In genomic region chr5:72965706-72966105, GRCm38 (mm10) we compare ENCODE assay signal across 33 mouse cellular contexts. TPM values are rescaled to one million over a fixed set of nuclear protein-coding genes. Genes with fewer than 3 reads are reported as not detected.
A peak's percentile ranks its signal among the peaks of the same experiment; 100 is the strongest.
DNase-seq lines count a peak whose midpoint lies in the region; ATAC-seq and TF ChIP-seq lines count a peak whose summit lies in the region.
"Had no signal": no experiment of that assay in that cellular context is flagged by ENCODE, and none has a peak within 500 bp of the region (broad histone marks: within the 10 kb centered on the region; RNA-seq: fewer than 3 reads in every experiment).

No protein-coding gene starts in this region.

- H3K36me3 ChIP-seq in forebrain, embryonic 14.5 days (ENCODE audit: control insufficient read depth, insufficient read depth, low read length) = peaks cover 30% of the 10 kb centered on the region
- H3K36me3 ChIP-seq in liver, postnatal 0 days (replicated peaks; ENCODE audit: insufficient read depth, low read length) = peaks cover 22% of the 10 kb centered on the region

- no peak for ATAC-seq in forebrain, embryonic 14.5 days
- no peak for ATAC-seq in liver, postnatal 0 days
- ATAC-seq: CD4-positive, CD25-positive, alpha-beta regulatory T cell, adult 4 months; forebrain, embryonic 16.5 days; intestine, embryonic 15.5 days had no signal

- H3K4me2 ChIP-seq in forebrain, embryonic 14.5 days (ENCODE audit: low read length) = no peak overlapping the region
- H3K4me2 ChIP-seq in liver, postnatal 0 days (ENCODE audit: low read depth, low read length) = no peak overlapping the region
- H3K4me2 ChIP-seq: embryonic facial prominence, embryonic 12.5 days; embryonic facial prominence, embryonic 15.5 days; forebrain, embryonic 12.5 days; heart, embryonic 13.5 days; hindbrain, embryonic 12.5 days; hindbrain, embryonic 15.5 days; intestine, embryonic 15.5 days had no signal

- H3K9ac ChIP-seq in forebrain, embryonic 14.5 days (ENCODE audit: low read length) = no peak overlapping the region
- H3K9ac ChIP-seq in liver, postnatal 0 days (replicated peaks) = no peak overlapping the region
- H3K9ac ChIP-seq: embryonic facial prominence, embryonic 12.5 days; embryonic facial prominence, embryonic 15.5 days; forebrain, embryonic 12.5 days; heart, embryonic 13.5 days; hindbrain, embryonic 12.5 days; hindbrain, embryonic 15.5 days; intestine, embryonic 15.5 days had no signal

- no peak overlapping the region for H3K4me3 ChIP-seq in forebrain, embryonic 14.5 days (ENCODE audit: low read depth, low read length)
- H3K4me3 ChIP-seq in liver, postnatal 0 days (ENCODE audit: low read depth, low read length) = no peak overlapping the region
- H3K4me3 ChIP-seq: embryonic facial prominence, embryonic 12.5 days; embryonic facial prominence, embryonic 15.5 days; forebrain, embryonic 12.5 days; heart, embryonic 13.5 days; hindbrain, embryonic 12.5 days; hindbrain, embryonic 15.5 days; intestine, embryonic 15.5 days had no signal

- H3K27me3 ChIP-seq in forebrain, embryonic 14.5 days (replicated peaks; ENCODE audit: control insufficient read depth, insufficient read depth, low read length) = no peaks in the 10 kb centered on the region
- no peaks in the 10 kb centered on the region for H3K27me3 ChIP-seq in liver, postnatal 0 days (ENCODE audit: insufficient read depth, low read length)
- H3K27me3 ChIP-seq: embryonic facial prominence, embryonic 12.5 days; embryonic facial prominence, embryonic 15.5 days; forebrain, embryonic 12.5 days; heart, embryonic 13.5 days; hindbrain, embryonic 12.5 days; hindbrain, embryonic 15.5 days; intestine, embryonic 15.5 days had no signal

- peak; percentile 0 for DNase-seq in adrenal gland, postnatal 10 days
- DNase-seq in adrenal gland, adult (ENCODE audit: inconsistent age in 2 of 2, low spot score in 1 of 2) = no peak
- DNase-seq in 3T3-L1 (ENCODE audit: low read depth, low spot score) (peak; percentile 67), MEL-GATA-1-ER (ENCODE audit: extremely low read depth, low read depth) (peak; percentile 9)
- peak; percentile 45 for DNase-seq in fat pad, adult 2 months (ENCODE audit: extremely low read depth, low read depth, low spot score)
- DNase-seq in forebrain, embryonic 14.5 days (ENCODE audit: low spot score) = no peak
- no peak for DNase-seq in heart, postnatal 25 days (ENCODE audit: low spot score)
- no peak for DNase-seq in liver, postnatal 0 days
- DNase-seq: adrenal gland, adult 8-10 months; adrenal gland, postnatal 36 days; cerebellum, adult 11 months; cerebellum, adult 2 months; cerebellum, adult 9-11 months; cerebellum, postnatal 25 days; gastrocnemius, postnatal 10 days; gastrocnemius, postnatal 36 days; heart, adult 11 months; heart, postnatal 14 days; kidney, adult 2 months had no signal

- TF ChIP-seq EP300 in liver, postnatal 0 days (IDR thresholded peaks at IDR 0.05; ENCODE audit: low read depth) = no peak

- no peaks in the 10 kb centered on the region for H3K9me3 ChIP-seq in forebrain, embryonic 14.5 days (replicated peaks; ENCODE audit: control insufficient read depth, low read length)
- no peaks in the 10 kb centered on the region for H3K9me3 ChIP-seq in liver, postnatal 0 days (ENCODE audit: low read length)
- H3K9me3 ChIP-seq: embryonic facial prominence, embryonic 12.5 days; embryonic facial prominence, embryonic 15.5 days; forebrain, embryonic 12.5 days; heart, embryonic 13.5 days; hindbrain, embryonic 12.5 days; hindbrain, embryonic 15.5 days; intestine, embryonic 15.5 days had no signal

- 93% methylated on average over 3 of the region's 3 CpGs for WGBS in forebrain, embryonic 14.5 days
- WGBS in liver, postnatal 0 days (ENCODE audit: insufficient replicate concordance) = 63% methylated on average over 3 of the region's 3 CpGs

- H3K27ac ChIP-seq in forebrain, embryonic 14.5 days (ENCODE audit: low read depth, low read length) = no peak overlapping the region
- H3K27ac ChIP-seq in liver, postnatal 0 days (ENCODE audit: low read depth) = no peak overlapping the region
- H3K27ac ChIP-seq: embryonic facial prominence, embryonic 12.5 days; embryonic facial prominence, embryonic 15.5 days; forebrain, embryonic 12.5 days; heart, embryonic 13.5 days; hindbrain, embryonic 12.5 days; hindbrain, embryonic 15.5 days; intestine, embryonic 15.5 days had no signal

- no peaks in the 10 kb centered on the region for H3K4me1 ChIP-seq in forebrain, embryonic 14.5 days (ENCODE audit: control insufficient read depth, insufficient read depth, low read length)
- no peaks in the 10 kb centered on the region for H3K4me1 ChIP-seq in liver, postnatal 0 days (ENCODE audit: insufficient read depth)
- H3K4me1 ChIP-seq: embryonic facial prominence, embryonic 12.5 days; embryonic facial prominence, embryonic 15.5 days; forebrain, embryonic 12.5 days; heart, embryonic 13.5 days; hindbrain, embryonic 12.5 days; hindbrain, embryonic 15.5 days; intestine, embryonic 15.5 days had no signal

- no peak for TF ChIP-seq CTCF in liver, postnatal 0 days (IDR thresholded peaks at IDR 0.05; ENCODE audit: low read depth)

- intact Hi-C loops in heart, postnatal 25 days (cut with DNase I) = loop anchor here (10.0 kb wide), 1 partner anchor 181 kb away; no protein-coding TSS in a partner anchor

RNA-seq across cellular contexts. Expression of gene Gm10135, which starts 8.8 kb away (rescaled TPM):
- not detected for total RNA-seq in adrenal gland, postnatal 10 days (2021)
- not detected in 2 replicates for polyA plus RNA-seq in forebrain, embryonic 14.5 days (2014; fragmentation: Nextera tagmentation; extraction: Ambion mirVana)
- total RNA-seq in heart, postnatal 25 days (2021) = not detected
- polyA plus RNA-seq in liver, postnatal 0 days (2015; fragmentation: Nextera tagmentation; extraction: Ambion mirVana) = not detected in 2 replicates
- total RNA-seq: adrenal gland, adult 8-10 months; adrenal gland, postnatal 36 days; common myeloid progenitor, adult 5-6 weeks; gastrocnemius, adult 18-20 months; gastrocnemius, postnatal 10 days; gastrocnemius, postnatal 36 days; heart, postnatal 14 days; hematopoietic stem cell, adult 5-6 weeks had no signal
- polyA plus RNA-seq: C2C12; CD4-positive, CD25-positive, alpha-beta regulatory T cell, adult 4 months; cerebellum, adult 2 months; embryonic facial prominence, embryonic 12.5 days; embryonic facial prominence, embryonic 15.5 days; forebrain, embryonic 12.5 days; forebrain, embryonic 16.5 days; heart, embryonic 13.5 days; heart, embryonic 16.5 days; hindbrain, embryonic 12.5 days; hindbrain, embryonic 15.5 days; intestine, embryonic 15.5 days; kidney, adult 2 months had no signal

RNA-seq across cellular contexts. Expression of gene Slc10a4, which starts 41.0 kb away (rescaled TPM):
- 10 to 100 TPM; 11.1 to 14.8 TPM for total RNA-seq in adrenal gland, postnatal 10 days (2021)
- 15.6 and 16.5 TPM in 2 replicates for polyA plus RNA-seq in forebrain, embryonic 14.5 days (2014; fragmentation: Nextera tagmentation; extraction: Ambion mirVana)
- total RNA-seq in heart, postnatal 25 days (2021) = not detected
- not detected in 2 replicates for polyA plus RNA-seq in liver, postnatal 0 days (2015; fragmentation: Nextera tagmentation; extraction: Ambion mirVana)
- total RNA-seq: common myeloid progenitor, adult 5-6 weeks; gastrocnemius, adult 18-20 months; gastrocnemius, postnatal 10 days; heart, postnatal 14 days; hematopoietic stem cell, adult 5-6 weeks had no signal
- polyA plus RNA-seq: C2C12; CD4-positive, CD25-positive, alpha-beta regulatory T cell, adult 4 months had no signal

RNA-seq across cellular contexts. Expression of gene Slain2, which starts 51.6 kb away (rescaled TPM):
- 10 to 100 TPM; 56.1 to 59.8 TPM for total RNA-seq in adrenal gland, postnatal 10 days (2021)
- 18.9 and 20.5 TPM in 2 replicates for polyA plus RNA-seq in forebrain, embryonic 14.5 days (2014; fragmentation: Nextera tagmentation; extraction: Ambion mirVana)
- 100 to 1,000 TPM; 143 to 145 TPM for total RNA-seq in heart, postnatal 25 days (2021)
- 4.2 and 5.5 TPM in 2 replicates for polyA plus RNA-seq in liver, postnatal 0 days (2015; fragmentation: Nextera tagmentation; extraction: Ambion mirVana)

Comparison
In these comparisons a context has a peak if more than half of its experiments do, and no peak if none do; other contexts are left out.
1. DNase-seq: peak in adrenal gland, postnatal 10 days (single experiment), 3T3-L1 (single experiment), MEL-GATA-1-ER (single experiment) and fat pad, adult 2 months (single experiment); none in adrenal gland, adult (0 of 2), forebrain, embryonic 14.5 days (single experiment), heart, postnatal 25 days (single experiment) and liver, postnatal 0 days (single experiment).
2. RNA of gene Slc10a4, which starts 41.0 kb away (total RNA-seq): 11.1 to 14.8 TPM in adrenal gland, postnatal 10 days; not detected in heart, postnatal 25 days; every median in the first group is over 10 times any median in the second.